Mouse (Mus musculus) layer of hippocampus, postnatal 10 days (tissue): ENCODE data around the gene Olfr1447. TPM values are rescaled to one million over a fixed set of nuclear protein-coding genes. Genes with fewer than 3 reads are reported as not detected.

Experiments
- DNase-seq, 2 experiments: peaks; one replicate each; pipeline ENCODE4 v3.0.0; 2021; ENCODE audit warnings: low spot score in 2 of 2
- long read RNA-seq: library from polyadenylated mRNA; stranded (forward); transcript quantifications from one replicate; pipeline ENCODE4 v2.0.0, GENCODE M21; 2023
- total RNA-seq, 2 experiments: library from RNA; stranded (reverse); gene quantifications; 2 replicates each; pipeline ENCODE4 v1.2.3; 2021

Gene Olfr1447
- not detected for total RNA-seq
- long read RNA-seq = 0 reads

GRCm38 (mm10) chr19:12903643-12904042 lies at the start of gene Olfr1447:
Gene Olfr1447 (minus strand): TSS chr19:12903743.
- DNase-seq = no peak

- DNase-seq = no peak
These were observed 46.4 kb upstream of the Olfr1447 start, which contains the start of gene Olfr1450 for GRCm38 (mm10) chr19:12949958-12950357. Gene Olfr1450 (plus strand): TSS chr19:12950258.

GRCm38 (mm10) chr19:12930540-12930939 lies 27.0 kb upstream of the Olfr1447 start, which contains the start of gene Olfr1449:
Gene Olfr1449 (plus strand): TSS chr19:12930840.
- DNase-seq = no peak

DNA sequence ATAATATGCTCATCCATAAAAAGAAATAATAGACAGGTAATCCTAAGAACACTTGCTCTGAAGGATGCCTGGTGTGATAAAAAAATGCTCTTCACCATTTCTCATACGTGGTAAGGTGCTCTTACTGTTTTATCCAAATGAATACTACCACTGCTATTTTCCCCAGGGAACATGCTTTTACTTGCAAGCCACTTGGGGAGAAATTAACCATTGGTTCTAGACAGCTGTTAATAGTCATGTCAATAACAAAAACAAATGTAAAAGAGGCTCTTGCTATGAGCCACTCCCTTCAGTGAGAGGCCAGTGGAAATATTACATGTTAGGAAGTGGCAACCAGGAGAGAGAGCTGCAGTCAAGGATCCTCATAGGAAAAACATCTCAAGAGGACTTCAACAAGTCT lies 20.8 kb upstream of the Olfr1447 start, which contains the start of gene Olfr1448:
Gene Olfr1448 (minus strand): TSS at position 101 of the 400 bp plus-strand sequence.
- no peak for DNase-seq

GRCm38 (mm10) chr19:12893424-12893823 lies 10.1 kb downstream of the Olfr1447 start, which contains the start of gene Olfr1446:
Gene Olfr1446 (minus strand): TSS chr19:12893524.
- DNase-seq = no peak

DNA sequence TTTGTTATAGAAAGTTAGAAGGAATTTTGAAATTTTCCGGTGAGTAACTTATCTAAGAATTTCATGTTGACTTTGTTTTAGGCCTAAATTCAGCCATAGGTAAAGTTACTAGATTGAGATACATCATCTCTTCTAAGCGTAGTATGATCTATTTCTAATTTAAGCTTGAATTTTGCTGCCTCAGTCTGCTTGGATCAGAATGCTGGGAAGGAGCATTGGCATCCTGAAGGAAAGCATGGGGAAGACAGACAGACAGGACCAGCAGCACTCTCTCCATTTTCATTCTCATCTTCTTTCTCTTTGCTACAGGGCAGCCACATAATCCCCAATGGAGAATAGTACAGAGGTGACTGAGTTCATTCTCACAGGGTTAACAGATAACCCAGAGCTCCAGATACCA lies 20.0 kb downstream of the Olfr1447 start, which contains the start of gene Olfr1445:
Gene Olfr1445 (plus strand): TSS at position 301 of the 400 bp plus-strand sequence.
- no peak for DNase-seq

GRCm38 (mm10) chr19:12856983-12857382 lies 46.6 kb downstream of the Olfr1447 start, which contains the start of gene Olfr1444:
Gene Olfr1444 (plus strand): TSS chr19:12857283.
- DNase-seq = no peak

Other genes starting within 250 kb of the Olfr1447 start
- not detected for gene Olfr1442, start 233.3 kb downstream of the Olfr1447 start, total RNA-seq
- not detected for gene Olfr1443, start 225.6 kb downstream of the Olfr1447 start, total RNA-seq
- not detected for gene Keg1, start 208.0 kb downstream of the Olfr1447 start, total RNA-seq
- gene Cntf, start 138.1 kb downstream of the Olfr1447 start, total RNA-seq = 1 to 10 TPM; 3.1 to 3.2 TPM
- gene Zfp91, start 107.6 kb downstream of the Olfr1447 start, total RNA-seq = 10 to 100 TPM; 78.6 to 82.9 TPM
- gene Lpxn, start 107.5 kb downstream of the Olfr1447 start, total RNA-seq = 1 to 10 TPM in 1 of 2 experiments, under 1 TPM in 1; 0.96 to 1.3 TPM
- gene Gm5244, start 57.1 kb downstream of the Olfr1447 start, total RNA-seq = not detected
- gene Olfr1444, start 46.5 kb downstream of the Olfr1447 start, total RNA-seq = not detected
- gene Olfr1445, start 19.9 kb downstream of the Olfr1447 start, total RNA-seq = not detected
- gene Olfr1446, start 10.2 kb downstream of the Olfr1447 start, total RNA-seq = not detected
- not detected for gene Olfr1448, start 20.7 kb upstream of the Olfr1447 start, total RNA-seq
- gene Olfr1449, start 27.1 kb upstream of the Olfr1447 start, total RNA-seq = not detected
- not detected for gene Olfr1450, start 46.5 kb upstream of the Olfr1447 start, total RNA-seq
- gene Olfr1451, start 91.3 kb upstream of the Olfr1447 start, total RNA-seq = not detected
- gene Olfr1453, start 124.6 kb upstream of the Olfr1447 start, total RNA-seq = not detected
- gene Olfr1454, start 156.9 kb upstream of the Olfr1447 start, total RNA-seq = not detected
- not detected for gene Olfr1457, start 194.1 kb upstream of the Olfr1447 start, total RNA-seq
- not detected for gene Olfr1458, start 203.0 kb upstream of the Olfr1447 start, total RNA-seq
- under 1 TPM; 0.22 to 0.23 TPM for gene Olfr1459, start 245.8 kb upstream of the Olfr1447 start, total RNA-seq